Mouse (Mus musculus) adrenal gland, adult (tissue): Measurements from ENCODE around the gene Srd5a3.
"Not testable (repeated sequence)": the region's sequence is repeated elsewhere in the genome, so short reads cannot be mapped to it uniquely, and the experiment has no call there.

Source experiments
- DNase-seq, 2 experiments: peaks; one replicate each; pipeline ENCODE4 v3.0.0; 2022 to 2023; ENCODE audit warnings: low spot score in 1 of 2; ENCODE audit not compliant: inconsistent age in 2 of 2

Srd5a3 gene

DNA sequence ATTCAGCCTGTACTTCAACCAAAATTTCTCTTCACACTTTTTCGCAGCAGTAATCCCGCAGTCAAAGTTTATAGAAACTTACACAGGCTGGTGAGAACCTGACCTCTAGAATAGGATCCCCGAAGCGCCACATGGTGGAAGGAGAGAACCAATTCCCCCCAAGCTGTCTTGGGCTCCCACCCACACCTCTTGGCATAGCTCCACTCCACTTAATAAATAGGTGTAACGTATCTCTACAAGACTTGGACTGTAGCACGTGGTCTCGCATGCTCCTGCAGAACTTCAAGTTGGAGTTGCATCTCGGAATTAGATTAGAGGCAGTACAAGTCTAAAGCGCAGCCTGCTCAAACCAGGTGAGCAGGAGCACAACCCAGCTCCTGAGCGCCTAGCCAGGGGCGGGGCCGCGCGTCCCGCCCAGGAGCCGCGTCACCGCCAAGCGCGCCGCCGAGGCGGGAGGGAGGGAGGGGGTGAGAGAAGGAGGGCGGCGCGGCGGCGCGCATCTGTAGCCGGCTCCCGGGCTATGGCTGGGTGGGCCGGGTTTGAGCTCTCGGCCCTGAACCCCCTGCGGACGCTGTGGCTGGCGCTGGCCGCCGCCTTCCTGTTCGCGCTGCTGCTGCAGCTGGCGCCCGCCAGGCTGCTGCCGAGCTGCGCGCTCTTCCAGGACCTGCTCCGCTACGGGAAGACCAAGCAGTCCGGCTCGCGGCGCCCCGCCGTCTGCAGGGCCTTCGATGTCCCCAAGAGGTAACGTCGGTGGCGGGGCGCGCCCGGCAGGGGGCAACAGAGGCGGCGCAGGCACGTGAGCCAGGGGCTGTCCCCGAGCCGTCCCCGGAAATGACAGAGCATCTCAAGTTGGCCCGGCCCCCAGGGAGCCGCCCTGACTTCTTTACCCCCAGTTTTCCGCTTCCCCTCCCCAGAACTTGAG is at the start of gene Srd5a3:
Gene Srd5a3 (plus strand): TSS at position 464 of the 922 bp plus-strand sequence.
- DNase-seq, result peak; percentile 97 to 99

DNA sequence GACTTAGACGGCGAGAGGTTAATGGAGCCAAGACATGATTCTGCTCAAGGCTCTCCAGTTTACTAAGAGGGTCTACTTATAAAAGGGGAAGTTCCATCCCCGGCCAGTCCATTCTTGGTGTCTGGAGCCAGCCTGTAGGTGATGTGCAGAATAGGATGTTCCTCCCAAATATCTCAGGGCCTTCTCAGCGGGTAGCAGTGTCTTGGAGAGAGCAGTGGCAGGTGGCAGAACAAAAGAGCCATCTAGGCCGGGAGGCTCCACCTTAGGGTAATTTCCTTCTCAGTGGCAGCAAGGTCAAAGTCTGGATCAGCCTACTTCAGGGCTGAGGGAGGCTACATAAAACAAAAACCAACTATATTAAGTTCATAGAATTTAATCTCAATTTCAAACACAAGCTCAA is 36.3 kb upstream of the Srd5a3 start:
- DNase-seq, result not testable (repeated sequence)

DNA sequence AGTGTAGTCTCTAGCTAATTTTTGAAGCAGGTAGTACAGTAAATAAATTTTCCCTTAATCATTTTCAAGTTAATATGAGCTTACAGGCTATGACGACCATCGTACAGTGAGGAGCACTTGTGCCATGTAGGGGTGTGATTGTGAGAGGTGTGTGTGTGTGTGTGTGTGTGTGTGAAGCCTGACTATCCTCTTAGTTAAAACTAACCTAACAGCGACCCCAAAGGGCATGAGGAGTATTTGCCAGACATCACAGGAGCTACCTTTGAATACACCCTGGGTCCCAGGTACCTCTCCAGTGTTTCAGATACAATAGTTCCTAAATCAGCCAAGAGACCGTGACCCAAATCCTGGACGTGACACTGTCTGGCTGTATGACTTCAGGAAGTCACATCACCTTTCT is 32.8 kb upstream of the Srd5a3 start:
- DNase-seq, result no peak

DNA sequence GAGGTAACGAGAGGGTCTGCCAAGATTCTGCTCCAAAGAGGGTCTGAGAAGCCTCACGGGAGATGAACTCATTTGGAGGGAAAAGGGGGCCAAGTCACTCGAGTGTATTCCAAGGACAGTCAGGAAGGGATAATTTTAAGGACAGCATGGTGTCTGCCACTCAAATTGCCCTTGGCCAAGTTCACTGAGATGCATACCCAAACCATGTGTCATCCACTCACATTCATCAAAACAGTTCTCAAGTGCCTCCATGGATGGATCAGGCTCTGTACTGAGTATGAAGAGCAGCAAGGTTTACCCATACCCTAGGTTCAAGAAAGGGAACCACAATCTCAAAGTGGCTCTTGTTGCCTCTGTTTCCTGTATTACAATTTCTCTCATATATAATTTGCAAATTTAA is 31.6 kb upstream of the Srd5a3 start:
- peak; percentile 25 to 51 for DNase-seq

DNA sequence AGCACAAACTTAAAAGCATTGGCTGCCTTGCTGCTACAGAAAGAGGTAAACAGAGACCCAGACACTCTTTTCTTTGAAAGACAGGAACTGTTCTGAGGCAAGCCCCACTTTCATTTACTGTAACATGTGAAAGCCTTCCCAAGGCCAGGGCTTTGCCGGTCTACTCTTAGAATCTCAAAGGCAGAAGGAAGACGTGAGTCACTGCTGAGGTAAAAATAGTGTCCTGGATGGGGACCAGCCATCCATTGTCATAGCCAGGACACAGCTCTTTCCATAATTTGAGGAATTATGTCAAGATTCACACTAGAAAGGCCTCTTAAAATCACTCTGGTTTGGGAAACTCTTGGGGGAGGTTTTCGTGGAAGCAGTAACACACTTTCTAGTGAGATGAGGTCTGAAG is 28.9 kb upstream of the Srd5a3 start:
- DNase-seq, result peak; percentile 20 to 69

DNA sequence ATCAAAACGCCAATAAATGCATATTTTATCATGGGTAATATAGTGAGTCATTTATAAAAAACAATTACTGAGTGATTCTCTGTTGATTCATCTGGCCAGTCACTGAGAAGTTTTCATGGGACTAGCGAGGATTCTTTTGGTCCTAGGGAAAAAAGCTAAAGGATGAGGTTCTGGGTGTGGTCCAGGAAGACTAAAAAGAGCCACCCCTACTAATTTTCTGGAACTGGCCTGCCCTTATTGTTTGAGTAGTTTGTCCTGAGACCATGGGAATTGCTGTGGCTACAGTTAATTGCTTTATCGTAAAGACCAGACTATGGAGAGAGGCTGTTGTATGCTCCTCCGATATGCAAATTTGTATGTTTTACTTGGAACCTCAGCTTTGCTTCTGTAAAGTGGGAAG is 28.1 kb upstream of the Srd5a3 start:
- DNase-seq, result no peak

DNA sequence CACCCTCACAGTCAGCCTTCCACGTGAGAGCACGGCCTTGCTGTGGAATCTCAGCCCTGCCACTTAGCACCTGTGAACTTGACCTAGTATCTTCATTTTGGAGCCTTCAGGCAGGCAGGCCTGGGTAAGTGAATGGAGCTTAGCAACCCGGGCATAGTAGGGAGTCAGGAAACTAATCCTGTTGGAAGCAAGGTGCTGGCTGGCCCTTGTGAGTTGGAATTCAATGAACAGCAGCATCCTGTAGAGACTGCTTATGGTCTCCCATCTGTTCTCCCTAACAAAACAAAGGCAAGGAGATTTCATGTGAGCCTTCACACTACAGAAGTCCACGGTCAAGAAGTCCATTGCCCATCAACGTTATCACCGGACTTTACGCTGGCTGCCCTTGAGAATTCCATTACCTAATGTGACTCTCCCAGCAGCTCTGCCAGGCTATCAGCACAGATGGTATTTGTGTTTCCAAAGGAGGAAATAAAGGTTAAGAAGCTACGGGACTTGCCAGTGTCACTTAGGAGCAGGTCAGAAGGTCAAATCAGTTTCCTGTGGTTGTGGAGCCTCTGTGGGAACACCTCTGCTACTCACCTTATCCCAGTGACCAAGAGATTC is 24.5 kb upstream of the Srd5a3 start:
- peak; percentile 11 to 45 for DNase-seq

DNA sequence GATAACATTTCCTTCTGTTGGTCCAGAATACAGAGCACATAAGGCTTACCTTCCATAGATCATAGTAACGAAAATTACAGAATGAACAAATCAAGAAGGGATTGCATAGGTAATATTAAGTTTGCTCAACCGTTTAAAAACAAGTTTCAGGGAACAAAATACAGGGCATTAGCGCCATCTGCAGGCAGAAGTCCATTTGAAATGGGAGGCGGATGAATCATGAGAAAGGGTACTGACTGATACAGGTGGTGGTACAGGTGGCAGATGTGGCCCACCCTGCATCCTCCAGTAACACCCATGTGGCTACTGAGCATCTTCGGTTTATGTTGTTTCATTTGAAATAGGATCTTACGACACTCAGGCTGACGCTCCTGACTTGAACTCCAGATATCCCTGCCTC is 21.6 kb upstream of the Srd5a3 start:
- DNase-seq, result peak; percentile 57 to 91

DNA sequence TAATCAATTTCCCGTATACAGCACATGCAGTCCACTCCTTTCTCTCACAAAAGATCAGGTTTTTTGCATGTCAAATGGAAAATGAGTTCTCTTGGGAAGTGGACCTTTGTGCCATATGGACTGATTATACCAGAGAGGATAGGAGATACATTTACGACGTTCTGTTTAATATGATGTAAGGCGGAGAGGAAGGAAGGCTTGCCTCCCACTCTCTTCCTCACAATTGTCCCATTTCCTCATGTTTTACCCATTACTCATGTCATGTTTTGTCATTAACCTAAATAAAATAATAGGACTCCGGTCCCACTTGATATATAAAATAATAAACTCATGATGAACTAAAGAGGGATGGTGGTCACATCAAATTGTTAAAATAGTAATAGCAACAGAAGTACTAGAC is 19.4 kb upstream of the Srd5a3 start:
- no peak for DNase-seq

DNA sequence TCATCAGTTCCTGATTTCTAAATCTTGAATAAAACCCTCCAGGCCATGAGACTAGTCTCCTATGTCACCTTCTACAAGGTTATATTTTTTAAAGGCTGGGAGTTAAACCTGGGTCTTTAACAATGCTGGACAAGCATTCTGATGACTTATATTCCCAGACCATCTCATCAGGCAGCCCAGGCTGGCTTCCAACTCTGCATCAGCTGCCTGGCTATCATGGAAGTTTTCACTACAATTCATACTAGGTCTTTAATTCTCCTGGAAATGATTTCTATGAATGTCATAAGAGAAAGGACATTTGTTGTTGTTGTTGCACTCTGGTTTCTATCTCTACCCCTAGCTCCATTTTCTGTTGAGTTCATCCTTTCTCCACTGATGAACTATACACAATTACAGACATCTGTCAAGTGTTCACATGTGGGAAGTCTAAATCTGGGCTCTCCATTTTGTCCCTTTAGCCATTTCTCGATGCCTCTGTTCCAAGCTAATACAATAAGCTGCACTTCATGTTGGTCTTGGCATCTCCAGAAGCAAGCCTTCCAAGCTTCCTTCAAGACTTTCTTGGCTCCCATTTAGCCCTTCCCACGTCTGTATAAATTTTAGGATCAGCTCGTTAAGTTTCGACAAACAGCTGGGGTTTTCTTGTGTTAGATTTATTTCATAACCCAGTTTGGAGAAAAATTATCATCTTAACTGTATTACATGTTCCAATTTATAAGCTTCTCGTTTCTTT is 12.3 kb upstream of the Srd5a3 start:
- DNase-seq, result no peak

DNA sequence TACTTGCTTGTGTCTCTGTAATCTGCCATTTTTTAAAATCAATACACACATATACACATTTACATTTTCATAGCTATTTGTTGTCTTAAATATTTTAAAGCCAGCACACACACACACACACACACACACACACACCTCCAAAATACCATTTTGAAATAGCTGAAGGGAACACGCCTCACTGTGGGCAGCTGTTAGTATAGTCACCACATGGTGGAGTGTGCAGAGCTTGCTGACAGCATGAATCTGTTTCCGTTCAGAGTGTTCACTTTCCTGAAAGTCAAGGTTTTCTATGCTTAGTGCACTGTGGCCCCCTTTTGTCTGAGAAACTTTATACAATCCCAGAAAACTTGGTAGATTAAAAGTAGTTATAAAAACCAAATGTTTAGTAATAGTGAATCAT is 9.8 kb upstream of the Srd5a3 start:
- no peak for DNase-seq

DNA sequence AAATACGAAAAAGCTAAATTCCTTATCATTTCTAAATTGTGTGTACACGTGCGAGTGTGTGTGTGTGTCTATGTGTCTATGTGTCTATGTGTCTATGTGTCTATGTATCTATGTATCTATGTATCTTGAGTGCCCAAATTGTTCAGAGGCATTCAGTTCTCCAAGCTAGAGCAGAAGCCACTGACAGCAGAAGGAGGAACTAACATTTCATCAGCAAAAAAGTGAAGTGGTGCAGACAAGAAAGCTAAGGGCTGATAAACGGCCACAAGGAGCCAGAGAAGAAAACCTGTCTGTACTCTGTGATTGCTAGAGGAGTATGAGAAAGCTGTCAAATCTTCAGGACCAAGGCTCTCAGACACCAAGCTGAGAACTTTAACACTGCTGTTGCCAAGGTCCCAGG is 8.1 kb upstream of the Srd5a3 start:
- no peak for DNase-seq

DNA sequence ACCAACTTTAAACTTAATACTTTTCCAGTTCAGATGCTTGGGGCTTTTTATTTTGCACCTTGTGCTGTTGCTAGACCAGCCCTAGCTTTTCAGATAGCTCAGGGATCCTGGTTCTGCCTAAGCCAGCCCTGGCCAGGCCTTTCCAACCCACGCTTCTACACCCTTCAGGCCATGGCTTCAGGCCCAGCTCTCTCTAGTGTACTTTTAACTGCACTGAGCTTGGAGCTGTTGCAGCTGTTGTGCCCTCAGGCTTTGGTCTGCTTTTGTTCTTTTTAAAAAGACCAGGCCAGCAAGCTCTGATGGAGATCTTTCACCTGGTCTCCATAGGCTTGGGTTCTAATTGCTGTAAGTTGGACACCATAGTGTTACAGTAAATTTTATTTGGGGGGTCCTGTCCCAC is 4.4 kb upstream of the Srd5a3 start:
- no peak for DNase-seq

DNA sequence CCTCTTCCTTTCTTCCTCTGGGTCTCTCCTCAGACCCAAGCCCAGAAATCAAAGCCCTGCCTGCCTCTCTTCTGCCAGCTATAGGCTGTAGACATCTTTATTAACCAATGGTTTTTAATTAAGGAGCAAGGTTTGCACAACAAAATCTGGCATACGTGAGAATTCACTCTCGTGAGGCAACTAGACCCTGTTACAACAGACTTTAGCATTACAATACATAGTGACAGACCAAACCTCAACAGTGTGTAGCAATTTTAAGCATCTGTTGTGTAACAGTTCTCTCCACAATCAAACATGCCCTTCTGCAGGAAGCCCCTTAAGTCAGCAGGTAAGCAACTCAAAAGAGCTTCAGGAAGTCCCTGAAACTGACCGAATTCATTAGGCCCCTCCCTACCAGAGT is 3.8 kb upstream of the Srd5a3 start:
- no peak for DNase-seq

DNA sequence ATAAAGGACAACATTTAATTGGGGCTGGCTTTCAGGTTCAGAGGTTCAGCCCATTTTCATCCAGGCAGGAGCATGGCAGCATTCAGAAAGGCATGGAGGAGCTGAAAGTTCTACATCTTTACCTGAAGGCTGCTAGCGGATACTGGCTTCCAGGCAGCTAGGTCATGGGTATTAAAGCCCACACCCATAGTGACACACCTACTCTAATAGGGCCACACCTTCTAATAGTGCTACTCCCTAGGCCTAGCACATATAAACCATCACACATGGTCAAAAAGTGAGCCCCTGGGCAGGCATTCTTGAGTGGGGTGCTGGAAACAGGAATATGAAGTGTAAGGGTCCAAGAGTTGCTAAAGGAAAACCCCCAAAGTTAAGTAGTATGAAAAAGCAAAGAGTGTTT is 2.5 kb upstream of the Srd5a3 start:
- DNase-seq, result no peak

DNA sequence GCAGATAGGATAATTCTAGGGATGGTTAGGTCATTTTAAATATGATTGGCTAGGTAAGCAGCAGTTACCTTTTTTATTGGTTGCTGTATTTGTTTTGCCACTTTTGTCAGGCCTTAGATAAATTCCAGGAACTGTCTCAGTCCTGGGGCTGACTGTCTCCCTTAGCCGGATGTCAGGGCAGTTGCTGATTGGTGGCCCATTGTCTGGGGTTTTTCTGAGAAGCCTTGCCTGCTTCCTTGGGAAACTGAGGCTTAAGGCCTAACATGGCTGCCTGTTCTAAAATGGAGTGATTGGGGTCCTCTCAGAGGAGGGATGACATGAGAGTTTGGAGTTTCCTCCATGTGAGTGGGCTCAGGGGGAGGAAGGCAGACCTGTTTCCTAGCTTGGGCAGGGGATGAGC is 2.0 kb upstream of the Srd5a3 start:
- DNase-seq, result no peak

DNA sequence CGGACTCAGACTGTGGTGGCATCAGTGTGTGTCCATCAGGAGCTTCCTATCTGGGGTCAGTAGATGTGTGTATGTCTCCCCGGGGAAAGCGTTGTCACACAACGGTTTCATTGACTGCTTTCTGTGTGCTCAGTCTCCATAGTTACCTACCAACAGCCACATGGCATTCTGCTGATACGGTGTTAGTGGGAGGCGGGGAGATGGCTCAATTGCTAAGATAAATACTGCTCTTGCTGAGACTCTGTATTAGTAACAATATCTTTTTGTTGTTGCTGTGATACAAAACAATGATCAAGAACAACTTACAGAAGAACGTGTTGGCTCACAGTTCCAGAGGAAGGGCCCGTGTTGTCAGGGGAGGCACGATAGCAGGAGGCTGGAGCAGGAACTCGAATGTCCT is 1.6 kb upstream of the Srd5a3 start:
- DNase-seq, result no peak

DNA sequence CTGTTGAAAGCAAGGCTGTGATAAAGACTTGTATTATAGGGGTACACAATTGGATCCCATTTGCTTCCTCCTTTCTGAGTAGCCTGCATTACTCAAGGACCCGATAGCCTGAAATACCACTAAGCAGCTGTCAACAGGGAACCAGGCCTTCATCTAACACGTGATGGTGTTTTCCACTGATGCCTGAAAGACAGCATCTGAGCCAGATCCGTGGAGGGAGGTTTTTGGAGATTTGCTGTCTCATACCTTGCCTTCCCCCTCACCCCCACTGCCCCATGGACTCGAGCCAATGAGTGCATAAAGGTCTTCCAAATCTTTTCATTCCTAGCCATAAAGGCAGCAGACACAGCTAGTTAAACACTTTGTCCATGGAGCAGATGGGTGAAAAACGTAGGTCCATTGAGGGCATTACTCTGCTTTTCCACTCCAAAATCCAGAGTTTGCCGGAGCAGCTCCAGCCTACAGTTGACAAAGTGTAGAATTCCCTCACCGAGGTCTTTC is 850 bp upstream of the Srd5a3 start:
- DNase-seq, result peak; percentile 25 to 54

DNA sequence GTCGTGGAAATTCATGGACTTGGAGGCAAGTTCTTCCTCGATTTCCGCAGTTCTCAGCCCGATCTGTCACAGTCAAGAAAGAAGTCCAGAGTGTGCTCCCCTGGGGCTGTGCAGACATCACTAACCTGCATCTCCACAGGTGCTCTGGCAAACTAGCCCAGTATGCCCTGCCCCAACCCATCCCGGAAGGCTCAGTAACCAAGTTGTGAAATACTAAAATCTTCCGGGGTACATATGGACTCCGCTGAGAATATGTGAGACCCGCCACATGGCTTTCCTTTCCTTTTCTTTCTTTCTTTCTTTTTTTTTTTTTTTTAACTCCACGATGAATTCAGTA is 627 bp downstream of the Srd5a3 start:
- no peak for DNase-seq

DNA sequence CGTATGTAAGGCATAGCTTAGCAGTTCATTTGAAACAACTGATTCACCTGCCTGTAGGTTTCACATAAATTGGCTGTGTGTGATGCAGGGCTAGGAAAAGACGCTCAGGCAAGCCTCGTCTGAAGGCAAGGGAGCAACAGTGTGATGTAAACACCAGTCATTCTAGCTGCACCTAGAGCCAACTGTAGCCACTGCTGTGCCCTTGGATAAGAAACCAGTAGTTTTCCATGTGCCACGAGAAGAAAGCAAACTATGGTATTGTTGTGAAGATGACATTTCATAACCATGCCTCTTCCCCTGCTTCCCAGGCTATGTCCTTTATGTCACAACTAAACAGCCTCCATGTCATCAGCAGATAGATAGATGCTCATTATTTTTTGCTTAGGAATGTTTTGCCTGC is 3.3 kb downstream of the Srd5a3 start:
- DNase-seq, result peak in 1 of 2 experiments; percentile 64

DNA sequence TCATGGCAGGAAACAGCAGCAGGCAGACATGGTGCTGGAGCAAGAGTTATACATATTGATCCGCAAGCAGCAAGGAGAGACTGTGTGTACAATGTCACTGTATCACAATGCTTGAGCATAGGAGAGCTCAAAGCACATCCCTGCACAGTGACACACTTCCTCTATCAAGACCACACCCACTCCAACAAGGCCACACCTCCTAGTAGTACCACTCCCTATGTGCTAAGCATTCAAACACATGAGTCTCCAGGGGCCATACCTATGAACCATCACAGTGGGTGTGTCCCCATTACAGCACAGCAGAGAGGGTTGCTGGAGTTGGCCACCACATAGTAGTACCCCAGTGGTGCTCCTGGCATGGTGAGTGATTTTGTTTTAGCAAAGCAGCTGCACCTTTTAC is 6.3 kb downstream of the Srd5a3 start:
- DNase-seq, result no peak

DNA sequence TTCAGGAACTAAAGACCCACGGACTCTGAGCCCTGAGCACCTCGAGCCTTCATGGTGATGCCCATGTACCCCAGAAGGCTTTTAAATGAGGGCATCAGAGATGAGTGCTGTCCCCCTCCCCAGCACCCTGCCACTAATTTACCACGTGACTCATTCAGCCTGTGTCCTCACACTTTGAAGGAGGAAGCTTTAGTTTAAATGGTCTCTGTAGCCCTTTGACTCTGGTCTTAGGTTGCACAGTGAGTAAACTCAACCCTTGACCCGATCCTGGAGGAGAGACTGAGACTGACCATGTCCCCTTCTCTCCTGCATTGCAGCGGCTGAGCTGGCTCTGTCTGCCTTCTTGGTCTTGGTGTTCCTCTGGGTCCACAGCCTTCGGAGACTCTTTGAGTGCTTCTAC is 9.4 kb downstream of the Srd5a3 start:
- no peak for DNase-seq
